Mouse (Mus musculus) thymus, adult 2 months (tissue): ENCODE data around the gene Tmem9.

ENCODE experiments used
- CTCF ChIP-seq: fragments of 200-500 bp; IDR thresholded peaks from 2 replicates; pipeline ENCODE4 v1.5.1; 2012; ENCODE audit warnings: mild to moderate bottlenecking, control low read depth, low read length, moderate library complexity, borderline replicate concordance; ENCODE audit not compliant: control insufficient read depth, poor library complexity, insufficient read depth; ENCODE audit errors: extremely low read depth
- POLR2A ChIP-seq: fragments of 200-500 bp; IDR thresholded peaks from 2 replicates; pipeline ENCODE4 v1.6.1; 2012; ENCODE audit warnings: mild to moderate bottlenecking, low read length, control low read depth, moderate library complexity; ENCODE audit not compliant: control insufficient read depth, poor library complexity, insufficient read depth; ENCODE audit errors: extremely low read depth

GRCm38 (mm10) chr1:136077656-136078055 is 69.7 kb downstream of the Tmem9 start:
- TF ChIP-seq CTCF (no peak), POLR2A (no peak)
